Mouse (Mus musculus) c-Kit-positive CD71-negative TER-119-negative erythroid progenitor cells, embryonic 14.5 days (primary cell): ENCODE results near the gene H2al1c.
"Not testable (repeated sequence)": the region's sequence is repeated elsewhere in the genome, so short reads cannot be mapped to it uniquely, and the experiment has no call there.

Experiments
- DNase-seq: peaks from one replicate; pipeline ENCODE4 v3.0.0-alpha.2; 2013; ENCODE audit warnings: low read depth

The H2al1c gene

DNA sequence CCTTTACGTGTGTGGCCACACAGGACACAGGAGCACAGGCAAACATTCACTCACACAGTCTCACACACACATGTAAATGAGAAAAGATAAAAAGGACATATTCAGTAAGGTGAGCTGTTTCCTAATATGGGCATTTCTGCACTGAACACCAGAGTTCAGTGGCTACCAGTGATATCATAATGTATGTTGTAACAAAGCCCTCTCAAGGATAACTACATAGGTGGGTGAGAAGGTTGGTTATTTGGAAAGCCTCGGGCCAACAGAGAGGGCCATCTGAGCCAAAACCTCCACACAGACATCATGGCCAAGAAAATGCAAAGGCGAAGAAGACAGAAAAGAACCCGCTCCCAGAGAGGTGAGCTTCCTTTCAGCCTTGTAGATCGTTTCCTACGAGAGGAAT is at the start of gene H2al1c:
H2al1c (plus strand) TSS at position 301 of the 400 bp plus-strand sequence.
- DNase-seq: not testable (repeated sequence)

DNA sequence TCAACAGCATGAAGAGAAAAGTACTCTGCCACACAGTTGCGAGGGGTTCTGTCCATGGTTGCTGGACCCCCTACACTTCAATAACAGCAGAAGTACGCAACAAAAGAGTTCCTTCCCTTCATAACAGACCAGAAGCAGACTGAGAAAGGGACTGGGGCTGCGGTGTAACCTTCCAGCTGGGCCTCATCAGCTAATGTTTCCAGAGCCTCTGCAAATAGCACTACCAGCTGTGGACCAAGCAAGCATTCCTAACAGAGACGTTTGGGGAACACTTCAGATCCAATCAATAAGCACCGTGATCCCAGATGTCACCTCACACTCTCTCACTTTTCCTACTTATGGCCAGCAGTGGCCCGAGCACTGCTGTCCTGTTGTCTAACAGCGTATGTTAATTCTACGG is 40.5 kb upstream of the H2al1c start:
- DNase-seq: no peak

DNA sequence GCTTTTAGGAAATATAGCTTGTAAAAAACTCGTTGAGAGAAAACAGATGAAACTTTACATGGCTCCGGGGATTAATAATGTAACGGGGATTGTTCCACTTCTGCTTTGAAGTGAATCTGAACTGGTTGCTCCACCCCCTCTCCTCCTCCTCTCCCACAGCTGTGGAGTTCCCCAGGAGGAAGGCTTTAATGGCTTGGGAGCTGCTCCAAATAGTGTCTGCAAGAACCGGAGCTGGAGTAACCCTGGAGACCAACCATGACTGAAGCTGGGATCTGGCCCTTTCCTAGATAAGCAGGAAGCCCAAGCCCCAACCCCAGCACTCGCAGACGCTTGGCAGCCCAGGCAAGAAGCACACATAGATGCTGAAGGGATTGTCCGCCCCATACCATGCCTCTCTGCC is 37.7 kb upstream of the H2al1c start:
- no peak for DNase-seq

DNA sequence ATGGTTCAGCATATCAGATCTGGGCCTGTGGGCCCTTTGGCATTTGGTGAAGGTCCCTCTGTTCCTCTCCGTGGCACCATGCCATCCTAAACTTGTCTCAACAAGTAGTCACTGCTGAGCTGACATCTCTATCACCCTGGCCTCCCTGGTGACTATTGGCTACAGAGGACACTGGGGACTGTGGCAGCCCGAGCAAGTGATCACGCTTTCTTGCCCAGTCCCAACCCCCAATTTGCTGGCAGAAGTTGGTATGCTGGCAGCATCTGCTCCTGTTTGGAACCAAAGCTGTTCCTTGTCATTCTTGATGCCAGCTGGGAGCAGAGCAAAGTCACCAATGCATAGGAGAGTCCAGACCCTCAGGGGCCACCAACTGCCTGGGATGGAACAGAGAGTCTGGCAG is 36.4 kb upstream of the H2al1c start:
- no peak for DNase-seq

DNA sequence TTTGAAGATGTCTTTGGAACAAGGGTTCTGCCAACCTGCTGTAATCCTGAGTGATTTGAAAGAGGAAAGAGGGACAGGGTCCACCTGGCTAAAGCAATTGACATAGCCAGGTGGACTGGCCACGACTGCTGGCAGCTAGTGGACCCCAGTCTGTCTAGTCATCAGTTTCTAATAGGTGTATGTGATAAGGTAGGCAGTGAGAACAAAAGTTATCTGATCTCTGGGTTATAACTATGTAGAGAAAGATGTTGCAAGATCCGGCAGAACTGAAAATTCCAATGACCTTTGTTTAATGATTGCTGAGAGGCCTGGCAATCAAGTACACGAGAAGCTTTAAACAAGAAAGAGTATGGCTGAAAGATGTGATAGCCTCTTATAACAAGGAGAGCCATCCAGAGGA is 32.3 kb upstream of the H2al1c start:
- no peak for DNase-seq

DNA sequence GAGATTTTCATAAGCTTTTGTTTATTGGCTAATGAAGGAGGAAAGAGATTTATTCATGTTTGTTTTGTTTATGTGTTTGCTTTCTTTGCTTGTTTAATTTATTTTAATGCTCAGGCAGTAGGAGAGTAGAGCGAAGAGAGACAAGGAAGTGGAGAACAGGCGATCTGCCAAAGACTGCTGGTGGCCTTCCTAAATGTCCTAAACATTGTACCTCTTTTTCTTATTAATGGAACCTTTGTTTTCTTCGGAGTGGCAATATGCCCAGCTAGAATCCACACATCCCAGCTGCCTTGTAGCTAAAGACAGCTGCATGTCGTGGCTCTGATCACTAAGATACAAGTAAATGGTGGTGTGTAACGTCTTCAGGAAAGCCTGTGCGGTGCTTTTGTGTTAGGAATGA is 28.4 kb upstream of the H2al1c start:
- DNase-seq: no peak

DNA sequence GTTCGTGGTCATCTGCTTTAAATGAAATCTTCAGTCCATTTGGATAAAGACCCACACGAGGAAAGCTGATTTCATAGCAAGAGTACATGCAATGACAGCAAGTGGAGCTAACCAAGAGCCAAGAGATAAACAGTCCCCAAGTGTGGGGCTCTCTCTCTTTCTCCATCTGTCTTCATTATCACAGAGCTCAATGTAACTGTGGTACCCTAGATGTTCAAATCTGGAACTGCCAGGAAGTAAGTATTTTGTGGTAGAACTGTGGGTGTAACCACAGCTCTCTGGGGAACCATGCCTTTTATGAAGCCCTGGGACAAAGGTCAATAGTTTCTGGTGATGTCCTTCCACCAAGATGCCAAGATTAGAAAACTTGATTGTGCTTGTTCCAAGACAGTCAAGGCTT is 24.7 kb upstream of the H2al1c start:
- no peak for DNase-seq

DNA sequence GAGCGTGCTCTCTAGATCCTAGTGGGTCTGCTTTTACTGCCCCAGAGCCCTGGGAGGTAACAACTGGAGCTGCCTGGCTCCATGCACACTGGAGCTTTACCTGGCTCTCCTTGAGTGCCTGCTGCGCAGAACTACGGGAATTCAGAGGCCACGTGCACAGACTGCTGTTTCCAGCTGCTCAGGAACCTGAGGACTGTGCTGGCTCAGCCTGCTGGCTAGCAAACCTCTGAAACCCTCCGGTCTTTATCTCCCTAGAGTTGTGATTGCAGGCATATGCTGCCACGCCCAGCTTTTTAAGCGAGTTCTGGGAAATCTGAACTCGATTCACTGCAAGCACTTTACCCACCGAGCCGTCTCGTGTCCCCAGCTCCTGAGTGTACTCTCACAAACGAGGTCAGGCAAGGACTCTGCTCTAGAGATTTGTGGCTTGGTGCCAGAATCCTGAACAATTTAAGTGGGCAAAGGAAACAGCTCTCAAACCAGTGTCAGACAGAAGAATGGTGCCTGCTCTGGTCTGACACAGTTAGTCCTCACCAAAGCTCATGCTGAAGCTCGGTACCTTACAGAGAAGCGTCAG is 17.1 kb upstream of the H2al1c start:
- no peak for DNase-seq

DNA sequence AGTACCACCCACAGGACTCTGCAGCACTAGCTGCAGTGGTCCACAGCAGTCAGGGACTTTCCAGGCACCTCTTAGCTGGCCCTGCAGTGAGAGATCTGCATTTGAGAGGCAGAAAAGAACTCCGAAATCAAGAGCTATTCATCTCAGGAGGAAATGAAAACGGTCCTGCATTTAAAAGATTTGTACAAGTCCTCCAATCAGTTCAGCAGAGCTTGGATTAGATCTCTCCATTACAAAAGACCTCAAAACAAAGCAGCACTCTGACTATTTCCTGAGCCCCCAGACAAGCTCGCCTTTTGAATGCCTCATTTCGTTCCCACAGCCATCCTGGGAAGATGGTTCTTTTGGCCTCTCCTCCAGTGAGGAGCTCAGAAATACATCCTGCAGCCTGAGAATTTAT is 16.2 kb upstream of the H2al1c start:
- DNase-seq: no peak

DNA sequence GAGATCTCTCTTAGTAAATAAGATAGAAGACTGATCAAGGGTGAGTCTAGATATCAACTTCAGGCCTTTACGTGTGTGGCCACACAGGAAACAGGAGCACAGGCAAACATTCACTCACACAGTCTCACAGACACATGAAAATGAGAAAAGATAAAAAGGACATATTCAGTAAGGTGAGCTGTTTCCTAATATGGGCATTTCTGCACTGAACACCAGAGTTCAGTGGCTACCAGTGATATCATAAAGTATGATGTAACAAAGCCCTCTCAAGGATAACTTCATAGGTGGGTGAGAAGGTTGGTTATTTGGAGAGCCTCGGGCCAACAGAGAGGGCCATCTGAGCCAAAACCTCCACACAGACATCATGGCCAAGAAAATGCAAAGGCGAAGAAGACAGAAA is 6.5 kb upstream of the H2al1c start, which contains the start of gene H2al1a:
H2al1a (plus strand) TSS at position 301 of the 400 bp plus-strand sequence.
- DNase-seq: not testable (repeated sequence)

DNA sequence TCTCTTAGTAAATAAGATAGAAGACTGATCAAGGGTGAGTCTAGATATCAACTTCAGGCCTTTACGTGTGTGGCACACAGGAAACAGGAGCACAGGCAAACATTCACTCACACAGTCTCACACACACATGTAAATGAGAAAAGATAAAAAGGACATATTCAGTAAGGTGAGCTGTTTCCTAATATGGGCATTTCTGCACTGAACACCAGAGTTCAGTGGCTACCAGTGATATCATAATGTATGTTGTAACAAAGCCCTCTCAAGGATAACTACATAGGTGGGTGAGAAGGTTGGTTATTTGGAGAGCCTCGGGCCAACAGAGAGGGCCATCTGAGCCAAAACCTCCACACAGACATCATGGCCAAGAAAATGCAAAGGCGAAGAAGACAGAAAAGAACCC is 3.3 kb upstream of the H2al1c start, which contains the start of gene H2al1b:
H2al1b (plus strand) TSS at position 301 of the 400 bp plus-strand sequence.
- DNase-seq: not testable (repeated sequence)

DNA sequence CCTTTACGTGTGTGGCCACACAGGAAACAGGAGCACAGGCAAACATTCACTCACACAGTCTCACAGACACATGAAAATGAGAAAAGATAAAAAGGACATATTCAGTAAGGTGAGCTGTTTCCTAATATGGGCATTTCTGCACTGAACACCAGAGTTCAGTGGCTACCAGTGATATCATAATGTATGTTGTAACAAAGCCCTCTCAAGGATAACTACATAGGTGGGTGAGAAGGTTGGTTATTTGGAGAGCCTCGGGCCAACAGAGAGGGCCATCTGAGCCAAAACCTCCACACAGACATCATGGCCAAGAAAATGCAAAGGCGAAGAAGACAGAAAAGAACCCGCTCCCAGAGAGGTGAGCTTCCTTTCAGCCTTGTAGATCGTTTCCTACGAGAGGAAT is 3.1 kb downstream of the H2al1c start, which contains the start of gene H2al1d:
H2al1d (plus strand) TSS at position 301 of the 400 bp plus-strand sequence.
- DNase-seq: not testable (repeated sequence)

DNA sequence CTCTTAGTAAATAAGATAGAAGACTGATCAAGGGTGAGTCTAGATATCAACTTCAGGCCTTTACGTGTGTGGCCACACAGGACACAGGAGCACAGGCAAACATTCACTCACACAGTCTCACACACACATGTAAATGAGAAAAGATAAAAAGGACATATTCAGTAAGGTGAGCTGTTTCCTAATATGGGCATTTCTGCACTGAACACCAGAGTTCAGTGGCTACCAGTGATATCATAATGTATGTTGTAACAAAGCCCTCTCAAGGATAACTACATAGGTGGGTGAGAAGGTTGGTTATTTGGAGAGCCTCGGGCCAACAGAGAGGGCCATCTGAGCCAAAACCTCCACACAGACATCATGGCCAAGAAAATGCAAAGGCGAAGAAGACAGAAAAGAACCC is 6.2 kb downstream of the H2al1c start, which contains the start of gene H2al1e:
H2al1e (plus strand) TSS at position 301 of the 400 bp plus-strand sequence.
- not testable (repeated sequence) for DNase-seq

DNA sequence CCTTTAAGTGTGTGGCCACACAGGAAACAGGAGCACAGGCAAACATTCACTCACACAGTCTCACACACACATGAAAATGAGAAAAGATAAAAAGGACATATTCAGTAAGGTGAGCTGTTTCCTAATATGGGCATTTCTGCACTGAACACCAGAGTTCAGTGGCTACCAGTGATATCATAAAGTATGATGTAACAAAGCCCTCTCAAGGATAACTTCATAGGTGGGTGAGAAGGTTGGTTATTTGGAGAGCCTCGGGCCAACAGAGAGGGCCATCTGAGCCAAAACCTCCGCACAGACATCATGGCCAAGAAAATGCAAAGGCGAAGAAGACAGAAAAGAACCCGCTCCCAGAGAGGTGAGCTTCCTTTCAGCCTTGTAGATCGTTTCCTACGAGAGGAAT is 9.4 kb downstream of the H2al1c start, which contains the start of gene H2al1f:
H2al1f (plus strand) TSS at position 301 of the 400 bp plus-strand sequence.
- not testable (repeated sequence) for DNase-seq

DNA sequence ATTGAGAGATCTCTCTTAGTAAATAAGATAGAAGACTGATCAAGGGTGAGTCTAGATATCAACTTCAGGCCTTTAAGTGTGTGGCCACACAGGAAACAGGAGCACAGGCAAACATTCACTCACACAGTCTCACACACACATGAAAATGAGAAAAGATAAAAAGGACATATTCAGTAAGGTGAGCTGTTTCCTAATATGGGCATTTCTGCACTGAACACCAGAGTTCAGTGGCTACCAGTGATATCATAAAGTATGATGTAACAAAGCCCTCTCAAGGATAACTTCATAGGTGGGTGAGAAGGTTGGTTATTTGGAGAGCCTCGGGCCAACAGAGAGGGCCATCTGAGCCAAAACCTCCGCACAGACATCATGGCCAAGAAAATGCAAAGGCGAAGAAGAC is 12.5 kb downstream of the H2al1c start, which contains the start of gene H2al1g:
H2al1g (plus strand) TSS at position 301 of the 400 bp plus-strand sequence.
- DNase-seq: not testable (repeated sequence)

DNA sequence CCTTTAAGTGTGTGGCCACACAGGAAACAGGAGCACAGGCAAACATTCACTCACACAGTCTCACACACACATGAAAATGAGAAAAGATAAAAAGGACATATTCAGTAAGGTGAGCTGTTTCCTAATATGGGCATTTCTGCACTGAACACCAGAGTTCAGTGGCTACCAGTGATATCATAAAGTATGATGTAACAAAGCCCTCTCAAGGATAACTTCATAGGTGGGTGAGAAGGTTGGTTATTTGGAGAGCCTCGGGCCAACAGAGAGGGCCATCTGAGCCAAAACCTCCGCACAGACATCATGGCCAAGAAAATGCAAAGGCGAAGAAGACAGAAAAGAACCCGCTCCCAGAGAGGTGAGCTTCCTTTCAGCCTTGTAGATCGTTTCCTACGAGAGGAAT is 15.7 kb downstream of the H2al1c start, which contains the start of gene H2al1h:
H2al1h (plus strand) TSS at position 301 of the 400 bp plus-strand sequence.
- DNase-seq: not testable (repeated sequence)

DNA sequence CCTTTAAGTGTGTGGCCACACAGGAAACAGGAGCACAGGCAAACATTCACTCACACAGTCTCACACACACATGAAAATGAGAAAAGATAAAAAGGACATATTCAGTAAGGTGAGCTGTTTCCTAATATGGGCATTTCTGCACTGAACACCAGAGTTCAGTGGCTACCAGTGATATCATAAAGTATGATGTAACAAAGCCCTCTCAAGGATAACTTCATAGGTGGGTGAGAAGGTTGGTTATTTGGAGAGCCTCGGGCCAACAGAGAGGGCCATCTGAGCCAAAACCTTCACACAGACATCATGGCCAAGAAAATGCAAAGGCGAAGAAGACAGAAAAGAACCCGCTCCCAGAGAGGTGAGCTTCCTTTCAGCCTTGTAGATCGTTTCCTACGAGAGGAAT is 18.9 kb downstream of the H2al1c start, which contains the start of gene H2al1i:
H2al1i (plus strand) TSS at position 301 of the 400 bp plus-strand sequence.
- DNase-seq: not testable (repeated sequence)

DNA sequence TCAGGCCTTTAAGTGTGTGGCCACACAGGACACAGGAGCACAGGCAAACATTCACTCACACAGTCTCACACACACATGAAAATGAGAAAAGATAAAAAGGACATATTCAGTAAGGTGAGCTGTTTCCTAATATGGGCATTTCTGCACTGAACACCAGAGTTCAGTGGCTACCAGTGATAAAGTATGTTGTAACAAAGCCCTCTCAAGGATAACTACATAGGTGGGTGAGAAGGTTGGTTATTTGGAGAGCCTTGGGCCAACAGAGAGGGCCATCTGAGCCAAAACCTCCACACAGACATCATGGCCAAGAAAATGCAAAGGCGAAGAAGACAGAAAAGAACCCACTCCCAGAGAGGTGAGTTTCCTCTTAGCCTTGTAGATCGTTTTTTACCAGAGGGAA is 22.1 kb downstream of the H2al1c start, which contains the start of gene H2al1j:
H2al1j (plus strand) TSS at position 301 of the 400 bp plus-strand sequence.
- DNase-seq: not testable (repeated sequence)

DNA sequence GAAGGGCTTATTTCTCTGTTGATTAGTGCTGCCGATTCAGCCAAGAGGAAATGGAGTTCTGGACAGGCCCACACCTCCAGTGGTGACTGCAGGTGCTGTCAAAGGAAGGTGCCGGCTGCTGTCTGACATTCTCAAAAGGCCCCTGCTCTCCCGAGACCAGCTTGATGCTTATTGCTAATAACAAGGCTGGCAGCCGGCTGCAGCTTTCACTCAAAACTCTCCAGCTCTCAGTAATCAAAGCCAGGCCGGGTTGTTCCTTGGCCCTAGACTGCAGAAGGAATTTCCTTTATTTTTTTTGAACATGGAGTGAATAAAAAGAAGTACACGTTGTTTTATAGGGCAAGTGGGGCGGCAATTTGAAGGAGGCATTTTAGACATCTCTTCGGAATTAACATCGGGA is 40.3 kb downstream of the H2al1c start:
- DNase-seq: no peak

DNA sequence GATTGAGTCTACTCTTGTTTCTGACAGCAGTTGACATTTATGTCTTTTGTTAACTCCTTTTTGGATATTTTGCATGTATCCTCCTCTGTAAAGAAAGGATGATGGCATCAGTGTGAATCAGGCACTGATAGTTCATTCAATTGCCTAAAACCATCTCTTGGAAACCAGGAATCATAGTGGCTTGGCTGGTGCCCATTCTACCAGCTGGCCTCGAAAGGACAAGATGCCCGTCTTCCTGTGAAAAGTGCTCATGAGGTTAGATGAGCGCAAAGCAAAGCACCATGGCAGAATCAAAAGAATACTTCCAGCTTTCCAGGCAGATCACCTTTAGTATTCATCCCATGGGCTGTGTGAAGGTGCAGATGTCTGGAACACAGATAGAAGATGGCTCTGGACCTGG is 41.3 kb downstream of the H2al1c start:
- DNase-seq: no peak
